Mouse (Mus musculus) lung, adult 2 months (tissue): ENCODE results near the gene Cort. TPM values are rescaled to one million over a fixed set of nuclear protein-coding genes. Genes with fewer than 3 reads are reported as not detected.
"Not testable (repeated sequence)": the region's sequence is repeated elsewhere in the genome, so short reads cannot be mapped to it uniquely, and the experiment has no call there.

Experiments
- DNase-seq: peaks from one replicate; pipeline ENCODE4 v3.0.0; 2022
- H3K4me1 ChIP-seq: fragments of 200-500 bp; 2 replicates; pipeline ENCODE4 v1.6.1; 2011; ENCODE audit warnings: low read length; ENCODE audit not compliant: control insufficient read depth, insufficient read depth
- H3K4me3 ChIP-seq: fragments of 200-500 bp; replicated peaks from 2 replicates; pipeline ENCODE3; 2011; ENCODE audit warnings: low read depth, mild to moderate bottlenecking, control low read depth, low read length; ENCODE audit errors: extremely low read depth
- CTCF ChIP-seq: fragments of 200-500 bp; IDR thresholded peaks from 2 replicates; pipeline ENCODE4 v1.5.1; 2011; ENCODE audit warnings: mild to moderate bottlenecking, low read length, control low read depth; ENCODE audit not compliant: insufficient read depth
- POLR2A ChIP-seq: fragments of 200-500 bp; IDR thresholded peaks from 2 replicates; pipeline ENCODE4 v1.6.1; 2011; ENCODE audit warnings: low read depth, mild to moderate bottlenecking, control low read depth, low read length, borderline replicate concordance; ENCODE audit errors: extremely low read depth
- WGBS: fragments of 180-500 bp; shearing (Covaris S2); methylation state at CpG from one replicate; pipeline ENCODE4 v1.1.7; 2018; 5-methylcytosine and 5-hydroxymethylcytosine counted together
- polyA plus RNA-seq: library from polyadenylated mRNA; depleted of rRNA; stranded (reverse); fragments of >200 nt; gene quantifications from 2 replicates; pipeline ENCODE4 v1.2.3, GENCODE M21; 2012; rRNA removed

Cort gene
- not detected in 2 replicates for polyA plus RNA-seq

DNA sequence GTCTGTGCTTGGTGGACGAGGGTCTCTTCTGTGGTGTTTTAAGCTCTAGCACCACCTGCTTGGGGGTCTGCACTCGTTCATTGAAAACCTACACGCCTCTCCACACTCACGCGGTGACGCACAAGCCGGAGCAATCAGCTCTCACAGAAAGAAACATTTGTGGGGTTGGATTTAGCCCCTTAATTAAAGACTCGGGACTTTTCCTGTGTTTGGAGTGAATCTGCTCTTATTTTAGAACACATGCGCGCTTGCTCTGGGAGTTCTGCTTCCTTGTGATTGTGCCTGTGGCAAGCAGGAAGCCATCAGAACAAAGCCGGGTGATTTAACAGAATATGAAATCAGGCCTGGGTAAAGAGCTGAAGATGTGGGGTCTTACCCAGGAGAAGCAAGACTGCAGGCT is at the start of gene Cort:
Gene Cort (minus strand): TSS at position 101 of the 400 bp plus-strand sequence.
- WGBS, result 69% methylated on average over 11 of the region's 11 CpGs

GRCm38 (mm10) chr4:149173661-149174060 is 47.1 kb upstream of the Cort start:
- TF ChIP-seq CTCF, result no peak
- no peak for TF ChIP-seq POLR2A
- H3K4me3 ChIP-seq, result no peak overlapping the region
- H3K4me1 ChIP-seq, result peaks cover 6% of the 10 kb centered on the region
- 57% methylated on average over 6 of the region's 6 CpGs for WGBS
- no peak for DNase-seq

More for the DNA sequence above, at the start of gene Cort:
- Histone ChIP-seq H3K4me1 (no peaks in the 10 kb centered on the region), H3K4me3 (no peak within 1 kb of the TSS)
- TF ChIP-seq CTCF, result no peak
- no peak for TF ChIP-seq POLR2A
- DNase-seq, result no peak

DNA sequence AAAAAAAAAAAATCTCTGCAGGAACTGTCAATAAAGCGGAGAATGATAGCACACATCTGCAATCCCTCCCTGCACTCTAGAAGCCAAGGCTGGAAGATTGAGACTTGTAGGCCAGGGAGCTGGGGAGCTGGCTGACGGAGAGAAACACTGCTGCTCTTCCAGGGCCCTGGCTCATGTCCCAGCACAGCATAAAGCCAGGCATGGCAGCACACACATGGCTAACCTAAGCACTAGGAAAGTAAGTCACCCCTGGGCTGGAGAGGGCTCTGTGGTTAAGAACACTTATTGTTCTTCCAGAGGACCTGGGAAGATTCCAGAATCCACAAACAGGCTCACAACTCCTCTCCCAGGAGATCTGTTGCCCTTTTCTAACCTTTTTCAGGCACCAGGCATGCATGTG is 46.1 kb upstream of the Cort start:
- DNase-seq, result peak; percentile 52
- no peak for TF ChIP-seq POLR2A
- no peak overlapping the region for H3K4me3 ChIP-seq
- H3K4me1 ChIP-seq, result peaks cover 5% of the 10 kb centered on the region
- WGBS, result 54% methylated on average over 2 of the region's 2 CpGs

DNA sequence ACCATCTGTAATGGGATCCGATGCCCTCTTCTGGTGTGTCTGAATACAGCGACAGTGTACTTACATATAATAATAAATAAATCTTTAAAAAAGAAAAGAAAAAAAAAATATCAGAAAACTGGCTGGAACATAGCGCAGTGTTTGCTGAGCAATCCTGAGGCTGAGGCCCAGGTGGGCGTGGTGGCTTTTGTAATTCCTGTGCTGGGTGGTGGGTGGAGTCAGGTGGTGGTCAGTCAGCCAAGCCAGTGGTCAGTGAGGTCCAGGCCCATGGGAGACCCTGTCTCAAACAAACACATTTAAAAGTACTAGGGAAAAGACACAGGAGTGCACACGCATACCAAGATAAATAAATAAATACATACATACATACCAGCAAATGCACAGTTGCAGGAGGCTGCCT is 45.5 kb upstream of the Cort start:
- TF ChIP-seq POLR2A, result no peak
- no peak for TF ChIP-seq CTCF
- peak; percentile 44 for DNase-seq
- peaks cover 4% of the 10 kb centered on the region for H3K4me1 ChIP-seq
- no peak overlapping the region for H3K4me3 ChIP-seq
- WGBS, result 63% methylated on average over 5 of the region's 5 CpGs

DNA sequence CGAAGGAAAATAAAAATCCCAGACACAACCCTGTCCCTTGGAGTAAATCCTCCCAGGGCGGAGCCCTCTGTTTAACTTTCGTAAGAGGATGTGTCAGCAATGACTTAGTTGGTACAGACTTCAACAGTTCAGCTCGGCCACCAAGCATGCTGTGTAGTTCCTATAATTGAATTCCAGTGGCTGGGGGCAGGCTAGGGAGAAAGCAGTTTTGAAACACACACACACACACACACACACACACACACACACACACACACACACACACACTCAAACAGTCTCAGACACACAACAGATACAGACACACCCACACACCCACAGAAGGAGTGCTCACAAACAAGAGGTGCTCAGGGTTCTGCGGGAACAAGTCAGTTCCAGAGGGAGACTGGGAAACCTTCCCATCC is 45.0 kb upstream of the Cort start:
- H3K4me1 ChIP-seq, result peaks cover 4% of the 10 kb centered on the region
- 33% methylated on average over 5 of the region's 5 CpGs for WGBS
- no peak for TF ChIP-seq CTCF
- peak; percentile 41 for DNase-seq
- no peak overlapping the region for H3K4me3 ChIP-seq

- Histone ChIP-seq H3K4me3 (no peak overlapping the region), H3K4me1 (peaks cover 4% of the 10 kb centered on the region)
- peak; percentile 49 for DNase-seq
- no peak for TF ChIP-seq CTCF
- no peak for TF ChIP-seq POLR2A
- 36% methylated on average over 7 of the region's 7 CpGs for WGBS
These were observed 43.9 kb upstream of the Cort start for GRCm38 (mm10) chr4:149170394-149170931.

DNA sequence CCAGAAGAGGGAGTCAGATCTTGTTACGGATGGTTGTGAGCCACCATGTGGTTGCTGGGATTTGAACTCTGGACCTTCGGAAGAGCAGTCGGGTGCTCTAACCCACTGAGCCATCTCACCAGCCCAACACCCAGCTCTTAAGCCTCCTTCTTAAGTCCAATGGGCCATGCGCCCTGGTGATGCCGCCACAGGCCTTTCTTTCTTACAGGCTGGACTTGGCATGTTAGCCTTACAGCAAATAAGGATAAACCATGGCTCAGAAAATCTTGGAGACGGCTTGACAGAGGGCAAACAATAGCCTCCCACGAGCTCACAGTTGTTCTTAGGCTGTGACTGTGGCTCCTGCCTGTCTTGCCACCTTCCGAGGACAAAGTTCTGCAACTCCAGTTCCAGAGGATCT is 43.4 kb upstream of the Cort start:
- H3K4me3 ChIP-seq, DNase-seq, H3K4me1 ChIP-seq: not testable (repeated sequence)
- 69% methylated on average over 7 of the region's 8 CpGs for WGBS

DNA sequence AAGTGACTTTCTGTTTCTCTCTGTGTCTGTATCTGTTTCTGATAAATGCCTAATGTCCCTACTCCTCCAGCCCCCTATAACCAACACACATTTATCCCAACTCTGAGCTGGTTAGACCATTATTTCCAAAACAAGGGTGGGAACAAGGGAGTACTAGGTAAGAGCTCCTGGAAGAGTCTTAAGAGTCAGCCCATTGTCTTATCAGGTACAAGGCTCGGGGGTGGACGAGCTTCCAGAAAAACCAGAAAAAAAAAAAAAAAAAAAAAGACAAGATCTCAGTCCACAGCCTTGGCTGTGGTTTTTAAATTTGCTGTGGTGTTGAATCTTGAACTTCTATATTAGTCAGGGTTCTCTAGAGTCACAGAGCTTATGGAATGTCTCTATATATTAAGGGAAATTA is 41.5 kb upstream of the Cort start:
- no peak overlapping the region for H3K4me3 ChIP-seq
- DNase-seq, result no peak
- H3K4me1 ChIP-seq, result peaks cover 4% of the 10 kb centered on the region
- WGBS, result 54% methylated on average over 2 of the region's 2 CpGs
- no peak for TF ChIP-seq CTCF
- no peak for TF ChIP-seq POLR2A

- WGBS, result 0% methylated on average over 27 of the region's 27 CpGs
- TF ChIP-seq CTCF (no peak), POLR2A (peak; percentile 53; the same call in 1 of the 2 replicates)
- no peak for DNase-seq
- Histone ChIP-seq H3K4me1 (peaks cover 4% of the 10 kb centered on the region), H3K4me3 (peak overlapping the region; percentile 80)
These were observed 40.5 kb upstream of the Cort start for GRCm38 (mm10) chr4:149166957-149167611.

GRCm38 (mm10) chr4:149166215-149166946 is 39.8 kb upstream of the Cort start, which contains the start of gene Pgd:
Gene Pgd (minus strand): TSS chr4:149166771.
- under 1% methylated on average over 59 of the region's 59 CpGs for WGBS
- TF ChIP-seq CTCF (no peak), POLR2A (peak; percentile 89)
- peak; percentile 94 for DNase-seq
- peaks cover 4% of the 10 kb centered on the region for H3K4me1 ChIP-seq
- peak within 1 kb of the TSS; percentile 80 for H3K4me3 ChIP-seq
